ENCODE assay signal across 18 mouse cellular contexts in genomic region chr5:48248327-48248726, GRCm38 (mm10).
DNase-seq lines count a peak whose midpoint lies in the region; ATAC-seq and TF ChIP-seq lines count a peak whose summit lies in the region.
"Had no signal": no experiment of that assay in that cellular context is flagged by ENCODE, and none has a peak within 500 bp of the region (broad histone marks: within the 10 kb centered on the region; RNA-seq: fewer than 3 reads in every experiment).

No protein-coding gene starts in this region.

- DNase-seq in kidney, adult 18-20 months = peak; percentile 58
- peak; percentile 17 for DNase-seq in kidney, postnatal 0 days (ENCODE audit: low spot score)
- DNase-seq in liver, adult 2 months (ENCODE audit: extremely low read depth, low read depth, low spot score) = peak; percentile 16
- DNase-seq in liver, postnatal 0 days = peak; percentile 19
- no peak for DNase-seq in T-cell, adult 2 months (ENCODE audit: low spot score)
- DNase-seq in adipocyte (ENCODE audit: low spot score) = no peak
- no peak for DNase-seq in right cerebral cortex, adult 18-20 months
- DNase-seq: adrenal gland, postnatal 10 days; cerebellum, postnatal 14 days; heart, postnatal 14 days; thymus, postnatal 25 days had no signal

- TF ChIP-seq CTCF in kidney, postnatal 0 days (IDR thresholded peaks at IDR 0.05; ENCODE audit: low read depth) = no peak
- no peak for TF ChIP-seq CTCF in liver, adult 2 months (IDR thresholded peaks at IDR 0.05; ENCODE audit: low read depth, low read length)
- TF ChIP-seq CTCF in liver, postnatal 0 days (IDR thresholded peaks at IDR 0.05; ENCODE audit: low read depth) = no peak

- H3K36me3 ChIP-seq in kidney, postnatal 0 days (ENCODE audit: insufficient read depth, low read length) = no peaks in the 10 kb centered on the region
- no peaks in the 10 kb centered on the region for H3K36me3 ChIP-seq in liver, adult 2 months (ENCODE audit: control insufficient read depth, insufficient read depth, low read length)
- no peaks in the 10 kb centered on the region for H3K36me3 ChIP-seq in liver, postnatal 0 days (replicated peaks; ENCODE audit: insufficient read depth, low read length)
- no peaks in the 10 kb centered on the region for H3K36me3 ChIP-seq in hindbrain, embryonic 16.5 days (ENCODE audit: control insufficient read depth, insufficient read depth, low read length)
- H3K36me3 ChIP-seq: heart, embryonic 10.5 days; limb, embryonic 13.5 days had no signal

- H3K4me1 ChIP-seq in kidney, postnatal 0 days (replicated peaks; ENCODE audit: insufficient read depth, low read length) = no peaks in the 10 kb centered on the region
- no peaks in the 10 kb centered on the region; the same call in 1 of the 2 replicates for H3K4me1 ChIP-seq in liver, adult 2 months (ENCODE audit: control insufficient read depth, insufficient read depth, low read length)
- H3K4me1 ChIP-seq in liver, postnatal 0 days (ENCODE audit: insufficient read depth) = no peaks in the 10 kb centered on the region
- H3K4me1 ChIP-seq in hindbrain, embryonic 16.5 days (ENCODE audit: control insufficient read depth, insufficient read depth, low read depth, low read length) = no peaks in the 10 kb centered on the region
- H3K4me1 ChIP-seq: embryonic facial prominence, embryonic 13.5 days; heart, embryonic 10.5 days; hindbrain, embryonic 13.5 days; limb, embryonic 13.5 days had no signal

- no peak for TF ChIP-seq POLR2A in liver, adult 2 months (IDR thresholded peaks at IDR 0.05; ENCODE audit: extremely low read depth, insufficient read depth, low read length)

- no peaks in the 10 kb centered on the region for H3K27me3 ChIP-seq in kidney, postnatal 0 days (ENCODE audit: insufficient read depth, low read length)
- no peaks in the 10 kb centered on the region for H3K27me3 ChIP-seq in liver, adult 2 months (ENCODE audit: control insufficient read depth, insufficient read depth, low read length)
- H3K27me3 ChIP-seq in liver, postnatal 0 days (ENCODE audit: insufficient read depth, low read length) = no peaks in the 10 kb centered on the region
- no peaks in the 10 kb centered on the region for H3K27me3 ChIP-seq in hindbrain, embryonic 16.5 days (replicated peaks; ENCODE audit: control insufficient read depth, insufficient read depth, low read length)
- H3K27me3 ChIP-seq: embryonic facial prominence, embryonic 13.5 days; hindbrain, embryonic 13.5 days; limb, embryonic 13.5 days had no signal

- no peak overlapping the region for H3K4me2 ChIP-seq in kidney, postnatal 0 days (ENCODE audit: low read length)
- H3K4me2 ChIP-seq in liver, postnatal 0 days (ENCODE audit: low read depth, low read length) = no peak overlapping the region
- H3K4me2 ChIP-seq in hindbrain, embryonic 16.5 days (ENCODE audit: low read length) = no peak overlapping the region
- H3K4me2 ChIP-seq: embryonic facial prominence, embryonic 13.5 days; hindbrain, embryonic 13.5 days; limb, embryonic 13.5 days; midbrain, embryonic 11.5 days had no signal

- ATAC-seq in kidney, postnatal 0 days (replicated peaks; ENCODE audit: low FRiP score, low read depth) = peak; percentile 96
- peak; percentile 85 for ATAC-seq in liver, postnatal 0 days
- no peak for ATAC-seq in hindbrain, embryonic 16.5 days
- ATAC-seq: forebrain, embryonic 16.5 days had no signal

- no peaks in the 10 kb centered on the region for H3K79me2 ChIP-seq in liver, adult 2 months (ENCODE audit: control insufficient read depth, insufficient read depth, low read length)

- no peak overlapping the region for H3K27ac ChIP-seq in kidney, postnatal 0 days
- no peak overlapping the region for H3K27ac ChIP-seq in liver, adult 2 months (replicated peaks; ENCODE audit: insufficient read depth, low read depth, low read length)
- H3K27ac ChIP-seq in liver, postnatal 0 days (ENCODE audit: low read depth) = no peak overlapping the region
- H3K27ac ChIP-seq in hindbrain, embryonic 16.5 days (ENCODE audit: low read depth, low read length) = no peak overlapping the region
- H3K27ac ChIP-seq: embryonic facial prominence, embryonic 13.5 days; heart, embryonic 10.5 days; hindbrain, embryonic 13.5 days; limb, embryonic 13.5 days had no signal

- no peak overlapping the region for H3K4me3 ChIP-seq in kidney, postnatal 0 days (replicated peaks; ENCODE audit: low read depth, low read length)
- no peak overlapping the region for H3K4me3 ChIP-seq in liver, adult 2 months (ENCODE audit: insufficient read depth, low read depth, low read length)
- H3K4me3 ChIP-seq in liver, postnatal 0 days (ENCODE audit: low read depth, low read length) = no peak overlapping the region
- no peak overlapping the region for H3K4me3 ChIP-seq in hindbrain, embryonic 16.5 days (ENCODE audit: low read length)
- H3K4me3 ChIP-seq: embryonic facial prominence, embryonic 13.5 days; heart, embryonic 10.5 days; hindbrain, embryonic 13.5 days; limb, embryonic 13.5 days had no signal

- WGBS in kidney, postnatal 0 days = 40% methylated on average over 4 of the region's 4 CpGs
- 12% methylated on average over 4 of the region's 4 CpGs for WGBS in liver, adult 2 months
- WGBS in liver, postnatal 0 days (ENCODE audit: insufficient replicate concordance) = 31% methylated on average over 4 of the region's 4 CpGs
- 62% methylated on average over 4 of the region's 4 CpGs for WGBS in hindbrain, embryonic 16.5 days

- no peak for TF ChIP-seq EP300 in liver, postnatal 0 days (IDR thresholded peaks at IDR 0.05; ENCODE audit: low read depth)

- H3K9me3 ChIP-seq in kidney, postnatal 0 days (replicated peaks; ENCODE audit: low read length) = no peaks in the 10 kb centered on the region
- no peaks in the 10 kb centered on the region for H3K9me3 ChIP-seq in liver, postnatal 0 days (ENCODE audit: low read length)
- no peaks in the 10 kb centered on the region for H3K9me3 ChIP-seq in hindbrain, embryonic 16.5 days (ENCODE audit: control insufficient read depth, low read length)
- H3K9me3 ChIP-seq: embryonic facial prominence, embryonic 13.5 days; heart, embryonic 10.5 days; hindbrain, embryonic 13.5 days; limb, embryonic 13.5 days had no signal

- no peak overlapping the region for H3K9ac ChIP-seq in kidney, postnatal 0 days (ENCODE audit: low read depth, low read length)
- H3K9ac ChIP-seq in liver, adult 2 months (ENCODE audit: low read depth, low read length) = no peak overlapping the region
- H3K9ac ChIP-seq in liver, postnatal 0 days (replicated peaks) = no peak overlapping the region
- H3K9ac ChIP-seq in hindbrain, embryonic 16.5 days (ENCODE audit: low read depth, low read length) = no peak overlapping the region
- H3K9ac ChIP-seq: embryonic facial prominence, embryonic 13.5 days; hindbrain, embryonic 13.5 days; limb, embryonic 13.5 days had no signal

Comparison
In these comparisons a context has a peak if more than half of its experiments do, and no peak if none do; other contexts are left out.
1. DNase-seq: peak in kidney, adult 18-20 months (single experiment), kidney, postnatal 0 days (single experiment), liver, adult 2 months (single experiment) and liver, postnatal 0 days (single experiment); none in T-cell, adult 2 months (single experiment), adipocyte (single experiment) and right cerebral cortex, adult 18-20 months (single experiment).